Mouse (Mus musculus) intestine, embryonic 15.5 days (tissue): ENCODE data around the gene Brpf3. TPM values are rescaled to one million over a fixed set of nuclear protein-coding genes. Genes with fewer than 3 reads are reported as not detected.

Experiments used
- ATAC-seq: fragments of 200-750 bp; cut with Nextera tagmentation; 2 replicates; pipeline ENCODE4 v1.8.0; 2017; ENCODE audit warnings: moderate TSS enrichment, moderate library complexity
- H3K27ac ChIP-seq: fragments of 300-500 bp; sonication (generic); 2 replicates; pipeline ENCODE4 v1.5.1; 2015; ENCODE audit warnings: mild to moderate bottlenecking, inconsistent platforms
- H3K27me3 ChIP-seq: fragments of 300-500 bp; sonication (generic); replicated peaks from 2 replicates; pipeline ENCODE4 v1.6.1; 2015; ENCODE audit warnings: inconsistent platforms
- H3K36me3 ChIP-seq: fragments of 300-500 bp; sonication (generic); 2 replicates; pipeline ENCODE4 v1.6.1; 2015; ENCODE audit warnings: inconsistent platforms
- H3K4me1 ChIP-seq: fragments of 300-500 bp; sonication (generic); replicated peaks from 2 replicates; pipeline ENCODE4 v1.6.1; 2015; ENCODE audit warnings: inconsistent platforms
- H3K4me2 ChIP-seq: fragments of 300-500 bp; sonication (generic); replicated peaks from 2 replicates; pipeline ENCODE4 v1.6.1; 2015; ENCODE audit warnings: mild to moderate bottlenecking, inconsistent platforms
- H3K4me3 ChIP-seq: fragments of 300-500 bp; sonication (generic); replicated peaks from 2 replicates; pipeline ENCODE4 v1.5.1; 2015; ENCODE audit warnings: inconsistent platforms
- H3K9ac ChIP-seq: fragments of 300-500 bp; sonication (generic); 2 replicates; pipeline ENCODE4 v1.6.1; 2015; ENCODE audit warnings: inconsistent platforms
- H3K9me3 ChIP-seq: fragments of 300-500 bp; sonication (generic); 2 replicates; pipeline ENCODE4 v1.6.1; 2016; ENCODE audit warnings: inconsistent platforms
- WGBS: fragments of 180-500 bp; shearing (Covaris S2); methylation state at CpG from one replicate; pipeline ENCODE4 v1.1.7; 2015; 5-methylcytosine and 5-hydroxymethylcytosine counted together
- polyA plus RNA-seq: library from polyadenylated mRNA; unstranded; fragments of >200 nt; fragmentation: Nextera tagmentation; extraction: Ambion mirVana; gene quantifications from 2 replicates; pipeline ENCODE4 v1.2.1, GENCODE M21; 2015

The Brpf3 gene
- polyA plus RNA-seq, 1 experiment from 2014 or later: 13.1 TPM

GRCm38 (mm10) chr17:28882316-28882715 is 81.4 kb downstream of the Brpf3 start:
- peak; percentile 60; the same call in 1 of the 2 replicates for ATAC-seq
- H3K4me2 ChIP-seq: peak overlapping the region; percentile 18; the same call in 1 of the 2 replicates
- H3K27ac ChIP-seq: no peak overlapping the region
- no peaks in the 10 kb centered on the region for H3K36me3 ChIP-seq
- H3K9ac ChIP-seq: no peak overlapping the region
- H3K9me3 ChIP-seq: no peaks in the 10 kb centered on the region
- no peaks in the 10 kb centered on the region; the same call in 1 of the 2 replicates for H3K27me3 ChIP-seq
- WGBS: 2% methylated on average over 12 of the region's 12 CpGs
- no peak overlapping the region for H3K4me3 ChIP-seq
- 0 out of 2 replicates have a peak, but pooled peaks cover 6% of the 10 kb centered on the region for H3K4me1 ChIP-seq

- Histone ChIP-seq H3K9me3 (no peaks in the 10 kb centered on the region), H3K4me2 (no peak overlapping the region), H3K27ac (no peak overlapping the region), H3K36me3 (no peaks in the 10 kb centered on the region), H3K27me3 (no peaks in the 10 kb centered on the region; the same call in 1 of the 2 replicates), H3K4me1 (0 out of 2 replicates have a peak, but pooled peaks cover 6% of the 10 kb centered on the region), H3K9ac (no peak overlapping the region), H3K4me3 (no peak overlapping the region)
- ATAC-seq: no peak
- WGBS: 52% methylated on average over 8 of the region's 8 CpGs
Measured at GRCm38 (mm10) chr17:28882810-28883209, 81.9 kb downstream of the Brpf3 start.

- Histone ChIP-seq H3K36me3 (no peaks in the 10 kb centered on the region), H3K4me2 (no peak overlapping the region), H3K4me1 (0 out of 2 replicates have a peak, but pooled peaks cover 6% of the 10 kb centered on the region), H3K9ac (no peak overlapping the region), H3K27me3 (no peaks in the 10 kb centered on the region; the same call in 1 of the 2 replicates), H3K4me3 (no peak overlapping the region), H3K27ac (no peak overlapping the region), H3K9me3 (no peaks in the 10 kb centered on the region)
- WGBS: 72% methylated on average over 10 of the region's 10 CpGs
- ATAC-seq: no peak
Measured at GRCm38 (mm10) chr17:28883941-28884516, 83.1 kb downstream of the Brpf3 start.

- Histone ChIP-seq H3K4me3 (no peak overlapping the region), H3K4me1 (0 out of 2 replicates have a peak, but pooled peaks cover under 1% of the 10 kb centered on the region), H3K4me2 (no peak overlapping the region), H3K9ac (no peak overlapping the region), H3K9me3 (no peaks in the 10 kb centered on the region), H3K36me3 (no peaks in the 10 kb centered on the region), H3K27me3 (no peaks in the 10 kb centered on the region; the same call in 1 of the 2 replicates), H3K27ac (no peak overlapping the region)
- WGBS: 90% methylated on average over 8 of the region's 8 CpGs
- ATAC-seq: no peak
Measured at GRCm38 (mm10) chr17:28885231-28885630, 84.3 kb downstream of the Brpf3 start.

GRCm38 (mm10) chr17:28886266-28886665 is 85.4 kb downstream of the Brpf3 start:
- WGBS: 81% methylated on average over 8 of the region's 8 CpGs
- Histone ChIP-seq H3K4me2 (no peak overlapping the region), H3K27ac (no peak overlapping the region), H3K27me3 (no peaks in the 10 kb centered on the region; the same call in 1 of the 2 replicates), H3K9me3 (no peaks in the 10 kb centered on the region), H3K9ac (no peak overlapping the region), H3K4me1 (no peaks in the 10 kb centered on the region), H3K36me3 (no peaks in the 10 kb centered on the region), H3K4me3 (no peak overlapping the region)
- no peak for ATAC-seq

Other genes with a start within 250 kb of the Brpf3 start
- 958 and 2,971 TPM in 2 replicates for gene Clps, start 240.3 kb upstream of the Brpf3 start, polyA plus RNA-seq
- gene Lhfpl5, start 225.4 kb upstream of the Brpf3 start, polyA plus RNA-seq: 1.3 and 1.8 TPM in 2 replicates
- 97.1 and 97.5 TPM in 2 replicates for gene Srpk1, start 178.4 kb upstream of the Brpf3 start, polyA plus RNA-seq
- 0.11 and 0.20 TPM in 2 replicates for gene Slc26a8, start 110.9 kb upstream of the Brpf3 start, polyA plus RNA-seq
- 42.4 and 45.5 TPM in 2 replicates for gene Mapk14, start 109.8 kb upstream of the Brpf3 start, polyA plus RNA-seq
- gene AC170998.1, start 75.0 kb upstream of the Brpf3 start, polyA plus RNA-seq: 2.1 and 2.4 TPM in 2 replicates
- gene Mapk13, start 31.8 kb upstream of the Brpf3 start, polyA plus RNA-seq: 214 and 219 TPM in 2 replicates
- 0.95 and 1.2 TPM in 2 replicates for gene Pnpla1, start 57.3 kb downstream of the Brpf3 start, polyA plus RNA-seq
- gene 4930539E08Rik, start 114.2 kb downstream of the Brpf3 start, polyA plus RNA-seq: 4.4 and 4.8 TPM in 2 replicates
- not detected in 2 replicates for gene Pxt1, start 142.8 kb downstream of the Brpf3 start, polyA plus RNA-seq
- gene Kctd20, start 150.9 kb downstream of the Brpf3 start, polyA plus RNA-seq: 64.9 and 68.9 TPM in 2 replicates
- 90.0 and 90.7 TPM in 2 replicates for gene Stk38, start 206.9 kb downstream of the Brpf3 start, polyA plus RNA-seq
- gene Srsf3, start 231.5 kb downstream of the Brpf3 start, polyA plus RNA-seq: 485 and 544 TPM in 2 replicates